Mouse (Mus musculus) myocyte (in vitro differentiated cells): ENCODE measurements at regions not wholly inside any gene's neighbourhood (a gene's known extent, or its start where the extent isn't known, plus 50 kb on each side); places are given as distances from the start of the nearest gene placed in this dataset.

Source experiments
- E2F4 ChIP-seq: IDR thresholded peaks from one replicate; pipeline ENCODE4 v1.6.1; 2011; ENCODE audit warnings: mild to moderate bottlenecking, control low read depth, moderate library complexity; ENCODE audit not compliant: insufficient read depth
- MAX ChIP-seq: IDR thresholded peaks from one replicate; pipeline ENCODE4 v1.6.1; 2011; ENCODE audit warnings: low read depth, mild to moderate bottlenecking, control low read depth
- MYOD1 ChIP-seq, 3 experiments: IDR thresholded peaks; one replicate each; pipeline ENCODE4 v1.6.1; 2011; ENCODE audit warnings: control low read depth in 2 of 3, low read depth in 2 of 3, mild to moderate bottlenecking in 2 of 3, moderate library complexity in 1 of 3; ENCODE audit not compliant: insufficient read length in 2 of 3, control insufficient read depth in 1 of 3
- MYOG ChIP-seq, 3 experiments: IDR thresholded peaks; one replicate each; pipeline ENCODE4 v1.6.1; 2011; ENCODE audit warnings: control low read depth in 2 of 3, low read depth in 2 of 3, mild to moderate bottlenecking in 2 of 3; ENCODE audit not compliant: insufficient read length in 2 of 3, control insufficient read depth in 1 of 3, insufficient read depth in 1 of 3
- POLR2A ChIP-seq: IDR thresholded peaks from one replicate; pipeline ENCODE4 v1.6.1; 2011; ENCODE audit warnings: low read depth, mild to moderate bottlenecking, control low read depth, moderate library complexity; ENCODE audit not compliant: insufficient read length
- POLR2AphosphoS2 ChIP-seq: IDR thresholded peaks from one replicate; pipeline ENCODE4 v1.6.1; 2011; ENCODE audit warnings: low read depth, control low read depth; ENCODE audit not compliant: insufficient read length
- TCF12 ChIP-seq: IDR thresholded peaks from one replicate; pipeline ENCODE4 v1.6.1; 2011; ENCODE audit warnings: mild to moderate bottlenecking, control low read depth; ENCODE audit not compliant: poor library complexity, insufficient read depth, severe bottlenecking
- USF1 ChIP-seq: IDR thresholded peaks from one replicate; pipeline ENCODE4 v1.6.1; 2011; ENCODE audit warnings: low read depth, mild to moderate bottlenecking, control low read depth, moderate library complexity

DNA sequence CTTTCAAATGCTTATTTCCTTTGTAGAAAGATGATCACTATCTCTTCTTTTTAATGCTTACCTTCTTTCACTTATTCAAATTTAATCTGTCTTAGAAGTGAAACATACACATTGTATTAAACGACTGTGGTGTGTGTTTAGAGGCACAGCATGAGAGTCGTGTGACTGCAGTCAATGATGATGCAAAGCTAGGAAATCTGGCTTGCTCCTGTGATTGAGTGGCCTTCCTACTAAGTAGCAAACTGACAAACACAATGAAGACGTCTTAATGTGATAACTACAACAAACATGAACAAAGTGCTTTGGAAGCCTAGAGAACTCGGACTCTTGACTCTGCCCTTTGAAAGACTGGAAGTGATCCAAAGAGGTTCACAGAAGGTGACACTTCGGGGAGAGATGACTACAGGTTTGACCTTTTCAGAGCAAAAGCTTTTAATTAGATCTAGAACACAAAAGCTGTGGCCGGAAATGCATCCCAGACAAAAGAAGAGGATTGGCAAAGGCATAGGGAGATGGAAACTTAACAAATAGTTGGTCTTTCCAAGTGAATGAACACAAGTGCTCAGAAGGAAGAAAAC is 73.3 kb upstream of the Fgf10 start:
- TF ChIP-seq POLR2A (no peak), POLR2AphosphoS2 (no peak), MYOG (IDR thresholded peaks at IDR 0.05; ENCODE audit: control insufficient read depth in 1 of 3, insufficient read depth in 1 of 3, insufficient read length in 2 of 3, low read depth in 2 of 3) (no peak), TCF12 (no peak), MYOD1 (IDR thresholded peaks at IDR 0.05; ENCODE audit: control insufficient read depth in 1 of 3, insufficient read length in 2 of 3, low read depth in 2 of 3) (no peak), USF1 (no peak), MAX (no peak), E2F4 (no peak)
